Mouse (Mus musculus) neural tube, embryonic 10.5 days (tissue): Measurements from ENCODE around the gene Spef1.

Experiments used
- DNase-seq: peaks from one replicate; pipeline ENCODE4 v3.0.0-alpha.2; 2017; ENCODE audit warnings: low spot score; ENCODE audit errors: extremely low spot score

Spef1 gene

GRCm38 (mm10) chr2:131143007-131143780 is 43.9 kb downstream of the Spef1 start:
- no peak for DNase-seq

- DNase-seq, result peak; percentile 78
Measured at GRCm38 (mm10) chr2:131142592-131142991, 44.5 kb downstream of the Spef1 start.

GRCm38 (mm10) chr2:131141336-131141986 is 45.6 kb downstream of the Spef1 start:
- no peak for DNase-seq

GRCm38 (mm10) chr2:131140533-131140905 is 46.6 kb downstream of the Spef1 start:
- no peak for DNase-seq

- no peak for DNase-seq
Measured at GRCm38 (mm10) chr2:131139886-131140532, 47.1 kb downstream of the Spef1 start.

- DNase-seq, result no peak
Measured at GRCm38 (mm10) chr2:131139287-131139686, 47.8 kb downstream of the Spef1 start.

- DNase-seq, result no peak
Measured at GRCm38 (mm10) chr2:131138760-131139159, 48.3 kb downstream of the Spef1 start.

GRCm38 (mm10) chr2:131138296-131138695 is 48.8 kb downstream of the Spef1 start:
- no peak for DNase-seq

GRCm38 (mm10) chr2:131135521-131136139 is 51.5 kb downstream of the Spef1 start:
- DNase-seq, result no peak

GRCm38 (mm10) chr2:131134826-131135400 is 52.2 kb downstream of the Spef1 start:
- DNase-seq, result no peak

GRCm38 (mm10) chr2:131134381-131134780 is 52.7 kb downstream of the Spef1 start:
- no peak for DNase-seq

- no peak for DNase-seq
Measured at GRCm38 (mm10) chr2:131132930-131133547, 54.0 kb downstream of the Spef1 start, which contains the start of gene Gm11037. TSS of gene Gm11037 (plus strand) at chr2:131133497.

GRCm38 (mm10) chr2:131132111-131132888 is 54.8 kb downstream of the Spef1 start:
- no peak for DNase-seq

GRCm38 (mm10) chr2:131130849-131131248 is 56.2 kb downstream of the Spef1 start:
- no peak for DNase-seq

GRCm38 (mm10) chr2:131129836-131130235 is 57.2 kb downstream of the Spef1 start:
- no peak for DNase-seq

- no peak for DNase-seq
Measured at GRCm38 (mm10) chr2:131128636-131129157, 58.4 kb downstream of the Spef1 start.

- peak; percentile 12 for DNase-seq
Measured at GRCm38 (mm10) chr2:131128211-131128610, 58.9 kb downstream of the Spef1 start.

- peak; percentile 83 for DNase-seq
Measured at GRCm38 (mm10) chr2:131127161-131127730, 59.8 kb downstream of the Spef1 start, which contains the start of gene Hspa12b. TSS of gene Hspa12b (plus strand) at chr2:131127280.

- peak; percentile 13 for DNase-seq
Measured at GRCm38 (mm10) chr2:131125964-131126815, 60.9 kb downstream of the Spef1 start.
